Mouse (Mus musculus): ENCODE measurements around the gene Ptprg.

Ptprg gene

DNA sequence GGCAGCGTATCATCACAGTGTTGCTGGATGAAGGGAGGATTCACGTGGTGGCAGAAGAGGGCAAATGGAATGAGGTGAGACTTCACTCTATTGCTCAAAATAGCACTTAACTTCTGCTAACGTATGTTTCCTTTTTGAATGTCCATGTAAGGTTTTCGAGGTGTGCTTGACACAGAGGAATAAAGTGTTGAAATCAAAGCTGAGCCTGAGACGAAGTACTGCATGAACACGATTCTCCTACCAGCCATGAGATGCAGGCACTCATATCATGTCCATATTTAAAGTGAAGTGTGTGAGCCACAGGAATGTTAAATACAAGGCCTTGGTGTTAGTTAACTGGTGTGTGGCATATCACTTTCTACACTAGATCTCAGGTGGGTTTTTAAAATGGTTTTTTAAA lies 320.9 kb downstream of the Ptprg start:
- DNase-seq (ENCODE audit: extremely low spot score, low spot score): no peak

DNA sequence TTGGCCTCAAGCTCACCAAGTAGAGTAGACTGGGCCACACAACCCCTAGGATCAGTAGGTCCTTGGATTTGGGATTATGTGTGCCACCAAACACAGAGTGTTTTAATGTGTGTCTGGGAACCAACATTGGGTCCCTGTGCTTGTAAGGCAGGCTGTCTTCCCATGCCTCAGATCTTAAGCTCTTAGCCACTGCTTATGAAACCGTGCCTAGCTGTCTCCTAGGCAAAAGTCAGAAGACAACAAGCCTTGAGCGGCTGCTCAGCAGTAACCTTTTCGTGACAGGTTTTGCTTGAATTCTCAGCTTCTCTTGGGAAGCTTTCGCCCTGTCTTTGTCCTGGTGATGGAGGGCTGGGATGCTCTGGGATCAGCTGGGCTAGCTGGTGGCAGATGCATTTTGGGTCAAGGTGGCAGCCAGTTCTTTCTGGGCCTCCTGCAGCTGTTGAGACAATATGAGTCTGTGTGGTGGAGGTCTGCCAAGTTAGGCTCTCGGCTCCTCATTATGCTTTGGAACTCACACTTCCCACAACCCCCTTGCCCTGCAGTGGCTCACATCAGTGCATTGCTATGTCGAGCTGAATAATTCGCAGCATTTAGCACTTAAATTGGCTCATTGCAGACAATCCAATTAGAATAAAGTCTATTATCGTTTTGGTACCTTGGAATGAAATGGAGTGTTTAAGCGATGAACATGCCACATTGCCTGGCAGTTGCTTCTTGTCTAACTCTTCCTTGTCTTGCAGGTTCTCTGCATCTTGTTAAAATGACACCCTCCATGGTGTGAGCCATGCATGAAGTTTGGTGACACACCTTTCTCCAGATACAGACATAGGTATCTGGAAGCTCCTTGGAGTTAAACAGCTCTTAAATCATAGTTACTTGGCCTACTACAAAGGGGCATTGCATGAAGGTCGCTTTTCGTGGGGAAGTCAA lies 321.9 kb downstream of the Ptprg start:
- DNase-seq (ENCODE audit: extremely low spot score, low spot score): no peak

- DNase-seq (ENCODE audit: extremely low spot score, low spot score): no peak
These were observed 327.8 kb downstream of the Ptprg start for GRCm38 (mm10) chr14:11881082-11881481.

DNA sequence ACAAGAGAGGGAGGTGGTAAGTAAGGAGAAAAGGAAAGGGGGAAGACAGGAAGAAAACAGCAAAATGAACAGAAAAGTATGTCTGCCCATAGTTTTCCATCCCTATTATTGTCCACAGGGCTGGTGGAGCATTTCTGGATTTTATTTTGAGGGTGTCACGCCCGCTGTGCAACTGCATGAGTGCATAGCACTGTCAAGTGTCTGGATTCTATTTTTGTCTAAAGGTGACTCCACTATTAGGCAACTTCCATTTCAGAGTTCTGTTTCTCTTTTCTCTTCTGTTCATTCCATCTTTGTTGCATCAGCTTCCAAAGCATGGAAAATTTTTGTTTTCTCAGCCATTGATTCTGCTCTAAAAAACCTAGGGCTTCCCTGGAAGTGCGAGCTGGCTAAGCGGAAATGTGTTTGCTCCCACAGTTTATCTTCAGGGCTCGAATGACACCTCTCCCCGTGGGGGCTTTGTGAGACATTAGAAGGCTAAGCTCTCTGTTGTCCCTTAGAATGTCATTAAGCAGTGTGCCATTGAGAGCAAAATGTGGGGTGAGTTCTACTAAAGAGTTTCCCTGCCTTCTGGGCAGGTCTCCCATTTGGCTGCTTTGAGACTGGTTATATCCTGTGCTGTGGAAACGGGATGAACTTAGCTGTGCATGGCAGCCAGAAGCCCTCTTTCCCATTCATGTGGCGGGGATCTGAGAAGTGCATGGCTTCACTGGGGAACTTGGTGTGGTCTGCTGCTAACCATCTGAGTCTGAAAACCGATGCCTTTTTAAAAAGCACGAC lies 330.0 kb downstream of the Ptprg start:
- DNase-seq (ENCODE audit: extremely low spot score, low spot score): no peak

- DNase-seq (ENCODE audit: extremely low spot score, low spot score): no peak
These were observed 330.7 kb downstream of the Ptprg start for GRCm38 (mm10) chr14:11883995-11884394.

DNA sequence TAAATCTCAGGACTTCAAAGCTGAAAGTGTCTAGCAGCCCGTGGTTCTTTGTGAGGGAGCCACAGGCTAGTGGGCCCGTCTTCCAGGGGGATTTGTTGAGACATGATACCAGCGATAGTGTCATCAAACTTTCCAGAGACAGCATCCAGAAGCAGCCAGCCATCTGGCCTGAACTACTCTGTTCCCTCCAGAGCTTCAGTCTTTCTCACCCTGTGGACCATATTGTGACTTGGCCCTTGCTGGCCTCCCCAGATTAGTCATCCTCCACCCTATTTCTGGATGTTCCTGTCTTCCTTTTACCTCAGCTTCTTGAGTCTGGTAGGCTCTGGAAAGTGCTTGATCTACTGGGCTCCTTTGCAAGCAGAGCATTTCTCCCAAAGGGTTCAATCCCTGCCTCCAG lies 333.1 kb downstream of the Ptprg start:
- DNase-seq (ENCODE audit: extremely low spot score, low spot score): no peak

GRCm38 (mm10) chr14:11890890-11891289 lies 337.6 kb downstream of the Ptprg start:
- DNase-seq (ENCODE audit: extremely low spot score, low spot score): no peak

- DNase-seq (ENCODE audit: extremely low spot score, low spot score): peak; percentile 22
These were observed 339.3 kb downstream of the Ptprg start for GRCm38 (mm10) chr14:11892621-11893020.

GRCm38 (mm10) chr14:11895486-11895885 lies 342.2 kb downstream of the Ptprg start:
- no peak for DNase-seq (ENCODE audit: extremely low spot score, low spot score)

- no peak for DNase-seq (ENCODE audit: extremely low spot score, low spot score)
These were observed 349.5 kb downstream of the Ptprg start for GRCm38 (mm10) chr14:11902794-11903193.

DNA sequence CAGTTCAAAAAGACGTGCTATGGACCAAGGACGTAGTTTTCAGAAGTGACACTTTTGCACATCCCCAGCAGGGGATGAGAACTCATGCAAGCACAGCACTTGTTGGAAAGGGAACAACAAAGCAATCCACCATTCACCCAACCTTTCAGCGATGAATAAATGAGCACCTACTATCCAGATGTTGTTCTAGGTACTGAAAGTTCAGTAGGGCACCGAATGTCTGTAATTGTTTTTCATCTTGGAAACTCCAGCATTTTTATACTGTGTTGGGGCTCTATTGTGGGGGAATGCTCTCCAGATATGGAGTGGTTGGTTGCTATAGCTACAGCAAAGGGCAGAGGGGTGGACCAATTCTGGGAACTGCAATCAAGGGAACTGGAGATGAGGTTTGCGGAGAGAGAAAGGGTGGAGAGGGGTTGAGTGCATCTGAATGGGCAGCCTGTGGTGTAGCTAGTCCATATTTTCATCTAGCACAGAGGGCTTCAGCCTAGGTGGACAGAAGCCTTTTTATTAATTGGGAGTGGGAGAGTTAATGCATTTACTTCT lies 352.9 kb downstream of the Ptprg start:
- DNase-seq (ENCODE audit: extremely low spot score, low spot score): no peak

DNA sequence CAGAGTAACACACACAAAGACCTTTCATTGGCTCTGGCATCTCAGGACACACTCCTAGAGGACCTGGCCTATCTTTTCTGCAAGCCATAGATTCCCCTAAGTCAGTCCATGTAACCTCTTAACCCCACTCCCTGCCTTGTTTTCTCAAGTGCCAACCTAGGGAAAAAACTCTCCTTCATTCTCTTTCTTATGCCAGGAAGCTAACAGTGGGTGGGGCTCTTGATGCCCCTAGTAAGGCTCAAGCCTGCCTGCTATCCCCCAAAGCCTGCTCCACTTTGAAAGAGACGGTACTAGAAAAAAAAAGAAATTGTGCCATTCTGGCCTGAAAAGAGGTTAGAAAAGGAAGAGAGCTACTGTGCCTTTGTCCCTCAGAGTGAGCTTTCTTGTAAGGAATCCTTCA lies 358.9 kb downstream of the Ptprg start:
- no peak for DNase-seq (ENCODE audit: extremely low spot score, low spot score)

- no peak for DNase-seq (ENCODE audit: extremely low spot score, low spot score)
These were observed 363.9 kb downstream of the Ptprg start for GRCm38 (mm10) chr14:11917225-11917624.

DNA sequence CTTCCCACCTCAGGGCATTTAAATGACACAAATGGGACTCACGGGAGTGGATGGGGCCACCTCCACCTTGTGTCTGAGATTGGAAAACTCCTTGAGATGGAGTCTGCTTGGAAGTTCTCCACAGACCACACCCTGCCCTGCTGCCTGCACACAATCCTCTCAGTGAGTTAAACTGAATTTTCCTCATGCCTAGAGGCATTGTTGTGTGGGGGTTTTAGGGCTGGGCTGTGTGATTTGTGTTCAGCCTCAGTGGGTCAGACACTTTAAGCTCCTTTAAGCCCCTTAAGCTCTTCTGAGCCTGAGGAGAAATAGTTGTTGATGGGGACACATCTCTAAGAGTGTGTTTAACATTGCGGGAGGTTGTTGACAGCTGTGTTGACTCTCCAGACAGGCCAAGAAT lies 375.2 kb downstream of the Ptprg start:
- DNase-seq (ENCODE audit: extremely low spot score, low spot score): no peak

DNA sequence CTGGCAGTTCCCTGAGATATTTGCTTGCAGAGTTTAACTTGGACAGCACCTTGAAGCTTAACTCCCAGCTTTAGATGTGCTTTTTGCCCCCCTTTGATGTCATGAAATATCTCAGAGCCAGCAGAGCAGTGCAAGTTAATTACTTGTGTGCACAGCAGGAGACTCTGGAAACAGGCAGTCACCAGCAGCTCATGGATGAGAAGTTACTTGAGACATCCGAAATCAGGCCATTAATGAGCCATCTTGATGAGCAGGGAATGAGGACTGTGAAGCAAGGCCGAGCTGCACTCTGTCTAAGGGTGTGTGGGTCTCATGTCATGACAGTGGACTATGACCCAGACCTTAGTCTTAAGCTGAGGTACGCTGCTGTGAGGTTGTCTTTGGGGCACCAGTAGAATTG lies 379.2 kb downstream of the Ptprg start:
- DNase-seq (ENCODE audit: extremely low spot score, low spot score): no peak

DNA sequence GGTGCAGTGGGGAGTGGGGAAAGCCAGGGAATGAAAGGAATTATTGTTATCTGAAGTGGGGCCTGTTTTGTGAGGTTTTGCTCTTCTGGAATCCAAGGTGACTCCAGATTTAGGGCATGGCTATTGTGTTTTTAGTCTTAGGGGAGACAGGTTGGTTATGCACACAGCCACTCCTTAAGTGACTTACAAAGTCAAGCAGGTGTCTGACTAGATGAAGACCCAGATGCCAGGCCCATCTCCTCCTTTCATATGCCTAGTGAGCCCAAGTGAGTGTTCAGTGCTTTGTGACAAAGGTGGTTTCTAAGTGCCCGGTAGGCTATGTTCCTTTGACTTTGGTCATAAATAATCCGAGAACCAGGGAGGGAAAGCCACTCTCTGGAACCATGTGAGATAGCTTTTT lies 381.2 kb downstream of the Ptprg start:
- no peak for DNase-seq (ENCODE audit: extremely low spot score, low spot score)

- DNase-seq (ENCODE audit: extremely low spot score, low spot score): no peak
These were observed 381.9 kb downstream of the Ptprg start for GRCm38 (mm10) chr14:11935281-11935680.

DNA sequence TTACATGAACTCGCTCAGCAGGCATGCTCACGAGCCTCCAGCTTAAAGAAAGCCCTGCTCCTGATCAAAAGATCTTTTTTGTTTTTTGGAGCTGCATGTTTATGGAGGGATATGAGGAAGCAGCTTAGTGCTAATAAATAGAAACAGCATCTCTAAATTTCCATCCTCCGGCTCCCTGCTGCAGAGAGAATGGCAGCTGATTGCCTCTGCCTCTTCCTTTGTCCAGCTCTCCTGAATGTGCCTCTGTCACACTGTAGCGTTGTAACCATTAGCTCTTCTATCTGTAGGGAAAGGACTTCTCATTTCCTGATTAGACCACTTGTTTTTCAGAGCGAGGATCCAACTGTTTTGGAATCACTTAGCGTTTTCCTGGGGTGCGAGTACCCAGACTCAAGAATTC lies 382.4 kb downstream of the Ptprg start:
- DNase-seq (ENCODE audit: extremely low spot score, low spot score): no peak

DNA sequence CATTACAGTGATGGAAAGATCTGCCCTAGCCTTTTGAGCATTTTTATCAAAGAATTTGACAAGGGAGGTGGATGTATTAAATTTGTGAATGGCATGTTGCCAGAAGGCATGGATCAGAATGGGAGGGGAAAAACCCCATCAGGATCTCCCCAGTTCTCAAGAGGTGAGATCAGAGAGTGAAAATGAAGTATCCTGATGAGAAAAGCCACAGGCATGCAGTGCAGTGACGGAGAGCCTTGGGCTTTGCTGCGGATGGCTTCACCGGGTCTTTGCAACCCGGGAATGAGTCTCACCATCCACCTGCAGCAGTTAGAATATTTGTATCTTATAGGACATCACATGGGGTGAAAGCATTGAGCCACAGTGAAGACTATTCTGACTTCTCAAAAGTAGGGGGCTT lies 385.6 kb downstream of the Ptprg start:
- DNase-seq (ENCODE audit: extremely low spot score, low spot score): no peak

DNA sequence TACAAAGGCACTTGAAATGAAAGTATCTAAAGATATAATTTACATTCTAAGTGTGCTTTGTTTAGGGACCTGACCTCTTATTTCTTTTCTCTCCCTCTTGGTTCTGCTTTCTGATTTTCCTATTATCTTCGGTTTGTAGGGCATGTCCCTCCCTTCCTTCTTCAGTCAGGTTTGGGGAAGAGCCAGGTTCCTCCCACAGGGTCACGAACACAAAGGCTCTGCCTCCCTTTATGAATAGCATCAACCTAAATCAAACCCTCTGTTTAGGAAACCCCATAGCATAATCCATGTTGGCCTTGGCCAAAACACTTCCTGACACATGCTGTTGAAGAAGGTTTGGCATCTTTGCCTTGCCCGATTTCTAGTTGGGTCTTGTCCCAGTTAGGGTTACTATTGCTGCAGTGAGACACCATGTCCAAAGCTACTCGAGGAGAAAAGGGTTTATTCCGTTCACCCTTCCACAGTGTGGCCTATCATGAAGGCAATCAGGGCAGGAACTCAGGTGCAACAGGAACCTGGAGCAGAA lies 388.7 kb downstream of the Ptprg start:
- no peak for DNase-seq (ENCODE audit: extremely low spot score, low spot score)

- DNase-seq (ENCODE audit: extremely low spot score, low spot score): no peak
These were observed 397.0 kb downstream of the Ptprg start for GRCm38 (mm10) chr14:11950379-11950778.

Measured in neural tube, embryonic 10.5 days (tissue).